Mouse (Mus musculus): Measurements from ENCODE around the gene Tfam. TPM values are rescaled to one million over a fixed set of nuclear protein-coding genes. Genes with fewer than 3 reads are reported as not detected.

The Tfam gene
- polyA plus RNA-seq, 1 experiment = 33.5 TPM

- Histone ChIP-seq H3K4me1 (ENCODE audit: control insufficient read depth, insufficient read depth, low read length) (no peaks in the 10 kb centered on the region), H3K27ac (ENCODE audit: insufficient read depth, low read depth, low read length) (no peak overlapping the region), H3K4me3 (ENCODE audit: insufficient read depth, low read length) (no peak overlapping the region)
- no peak for TF ChIP-seq CTCF (IDR thresholded peaks at IDR 0.05; ENCODE audit: low read depth, low read length)
- no peak for TF ChIP-seq POLR2A (IDR thresholded peaks at IDR 0.05; ENCODE audit: borderline replicate concordance, low read depth, low read length)
Measured at GRCm38 (mm10) chr10:71180057-71180456, 58.0 kb downstream of the Tfam start.

GRCm38 (mm10) chr10:71177201-71177600, 60.9 kb downstream of the Tfam start:
- Histone ChIP-seq H3K4me3 (ENCODE audit: insufficient read depth, low read length) (no peak overlapping the region), H3K4me1 (ENCODE audit: control insufficient read depth, insufficient read depth, low read length) (no peaks in the 10 kb centered on the region), H3K27ac (ENCODE audit: insufficient read depth, low read depth, low read length) (no peak overlapping the region)
- TF ChIP-seq POLR2A (IDR thresholded peaks at IDR 0.05; ENCODE audit: borderline replicate concordance, low read depth, low read length) (no peak), CTCF (IDR thresholded peaks at IDR 0.05; ENCODE audit: low read depth, low read length) (no peak)

GRCm38 (mm10) chr10:71176341-71176740, 61.7 kb downstream of the Tfam start:
- no peaks in the 10 kb centered on the region for H3K4me1 ChIP-seq (ENCODE audit: control insufficient read depth, insufficient read depth, low read length)
- no peak overlapping the region for H3K27ac ChIP-seq (ENCODE audit: insufficient read depth, low read depth, low read length)
- no peak overlapping the region for H3K4me3 ChIP-seq (ENCODE audit: insufficient read depth, low read length)
- no peak for TF ChIP-seq POLR2A (IDR thresholded peaks at IDR 0.05; ENCODE audit: borderline replicate concordance, low read depth, low read length)
- TF ChIP-seq CTCF (IDR thresholded peaks at IDR 0.05; ENCODE audit: low read depth, low read length) = no peak

Other genes starting within 250 kb of the Tfam start
- gene Bicc1, start 78.6 kb downstream of the Tfam start, polyA plus RNA-seq (2012; ENCODE audit: insufficient read depth, insufficient read length, missing spikeins) = 0.27 and 0.40 TPM in 2 replicates
- 54.5 and 57.7 TPM in 2 replicates for gene Ube2d1, start 47.0 kb upstream of the Tfam start, polyA plus RNA-seq (2012; ENCODE audit: insufficient read depth, insufficient read length, missing spikeins)
- gene Cisd1, start 106.7 kb upstream of the Tfam start, polyA plus RNA-seq (2012; ENCODE audit: insufficient read depth, insufficient read length, missing spikeins) = 15.1 and 19.4 TPM in 2 replicates
- 18.3 and 19.0 TPM in 2 replicates for gene Ipmk, start 109.5 kb upstream of the Tfam start, polyA plus RNA-seq (2012; ENCODE audit: insufficient read depth, insufficient read length, missing spikeins)